Mouse (Mus musculus) CH12.LX (cell line): ENCODE measurements around the gene Lmbrd1.

ENCODE experiments used
- CHD1 ChIP-seq: IDR thresholded peaks from 2 replicates; pipeline ENCODE4 v1.6.1; 2012; ENCODE audit warnings: low read depth, low read length, improper control_type of control experiment, inconsistent platforms
- MAZ ChIP-seq: IDR thresholded peaks from 2 replicates; pipeline ENCODE4 v1.6.1; 2012; ENCODE audit warnings: low read depth, mild to moderate bottlenecking, inconsistent platforms, low read length, improper control_type of control experiment, moderate library complexity
- MYC ChIP-seq: IDR thresholded peaks from 2 replicates; pipeline ENCODE4 v1.6.1; 2011; ENCODE audit warnings: low read depth, mild to moderate bottlenecking, improper control_type of control experiment, low read length
- POLR2AphosphoS2 ChIP-seq: IDR thresholded peaks from 2 replicates; pipeline ENCODE4 v1.6.1; 2011; ENCODE audit warnings: low read depth, low read length, improper control_type of control experiment
- TBP ChIP-seq: conservative IDR thresholded peaks from 2 replicates; pipeline ENCODE4 v1.6.1; 2011; ENCODE audit warnings: low read depth, low read length, improper control_type of control experiment
- TCF12 ChIP-seq: IDR thresholded peaks from 2 replicates; pipeline ENCODE4 v1.6.1; 2014; ENCODE audit warnings: low read depth, mild to moderate bottlenecking, inconsistent platforms, low read length, improper control_type of control experiment

DNA sequence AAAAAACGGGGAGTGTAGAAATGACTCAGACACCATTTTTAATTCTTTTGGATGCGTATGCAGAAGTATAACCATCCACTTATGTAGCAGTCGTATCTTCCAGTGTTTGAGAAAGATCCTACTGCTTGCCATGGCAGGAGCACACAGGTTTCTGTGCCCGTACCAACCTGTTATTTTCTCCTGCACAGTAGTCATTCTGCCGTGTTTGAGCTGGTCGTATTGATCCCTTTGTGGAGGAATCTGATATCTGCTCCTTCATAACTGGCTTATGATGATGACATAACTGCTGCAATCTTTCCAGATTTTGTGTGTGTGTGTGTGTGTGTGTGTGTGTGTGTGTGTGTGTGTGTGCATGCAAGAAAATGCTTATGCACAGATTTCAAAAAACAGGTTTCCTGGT, 25.4 kb downstream of the Lmbrd1 start:
- no peak for TF ChIP-seq CHD1
- no peak for TF ChIP-seq TBP
- no peak for TF ChIP-seq TCF12
- no peak for TF ChIP-seq MAZ
- TF ChIP-seq MYC = no peak
- no peak for TF ChIP-seq POLR2AphosphoS2
